In the genomic region with DNA sequence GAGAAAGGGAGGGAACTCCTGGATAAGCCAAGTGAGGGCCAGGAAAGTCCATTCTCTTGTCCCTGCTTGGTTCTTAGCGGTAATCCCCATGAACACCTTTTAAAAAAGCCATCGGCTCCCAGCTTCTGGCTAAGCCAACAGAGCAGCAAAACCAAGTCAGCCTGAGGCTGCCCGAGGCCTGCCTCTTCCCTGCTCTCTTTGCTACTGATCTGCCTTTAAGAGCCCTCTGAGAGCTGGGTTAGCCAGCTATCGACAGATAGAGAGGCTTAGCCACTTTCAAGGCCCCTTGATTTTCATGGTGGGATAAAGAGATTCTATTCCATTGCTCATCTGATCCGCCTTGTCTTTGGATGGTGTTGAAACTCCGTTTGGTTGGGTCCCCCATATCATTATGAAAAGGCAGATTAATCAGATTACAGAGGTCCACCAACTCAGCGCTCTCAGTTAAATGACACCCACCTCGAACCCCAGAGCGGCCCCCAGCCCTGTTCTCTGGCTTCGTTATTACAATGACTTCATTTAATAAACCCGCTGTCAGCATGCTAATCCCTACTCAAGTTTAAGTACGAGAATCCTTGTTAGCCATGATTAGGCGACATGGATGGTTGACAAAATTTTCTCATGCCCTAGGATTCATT, we compare ENCODE assay signal across 22 mouse cellular contexts.
A peak's percentile ranks its signal among the peaks of the same experiment; 100 is the strongest.
DNase-seq lines count a peak whose midpoint lies in the region; ATAC-seq lines count a peak whose summit lies in the region.
"Had no signal": no experiment of that assay in that cellular context is flagged by ENCODE, and none has a peak within 500 bp of the region (broad histone marks: within the 10 kb centered on the region; RNA-seq: fewer than 3 reads in every experiment).

No protein-coding gene starts in this region.

- H3K4me3 ChIP-seq in embryonic facial prominence, embryonic 12.5 days = no peak overlapping the region
- no peak overlapping the region for H3K4me3 ChIP-seq in embryonic facial prominence, embryonic 10.5 days
- H3K4me3 ChIP-seq in hindbrain, embryonic 14.5 days (replicated peaks; ENCODE audit: low read length) = no peak overlapping the region
- no peak overlapping the region for H3K4me3 ChIP-seq in hindbrain, embryonic 12.5 days
- no peak overlapping the region for H3K4me3 ChIP-seq in midbrain, embryonic 11.5 days (ENCODE audit: low read depth, low read length)
- H3K4me3 ChIP-seq: erythroblast, embryonic 14.5 days; gastrocnemius, adult 2 months; kidney, embryonic 15.5 days; limb, embryonic 15.5 days had no signal

- H3K4me2 ChIP-seq in embryonic facial prominence, embryonic 12.5 days (replicated peaks) = no peak overlapping the region
- H3K4me2 ChIP-seq in hindbrain, embryonic 14.5 days (replicated peaks) = no peak overlapping the region
- H3K4me2 ChIP-seq in hindbrain, embryonic 12.5 days (replicated peaks) = no peak overlapping the region
- no peak overlapping the region for H3K4me2 ChIP-seq in midbrain, embryonic 11.5 days
- H3K4me2 ChIP-seq: kidney, embryonic 15.5 days; limb, embryonic 15.5 days; lung, embryonic 14.5 days had no signal

- no peak for ATAC-seq in embryonic facial prominence, embryonic 12.5 days (ENCODE audit: insufficient number of reproducible peaks, insufficient read depth, low FRiP score, low TSS enrichment)
- no peak for ATAC-seq in hindbrain, embryonic 14.5 days (ENCODE audit: low FRiP score)
- ATAC-seq in hindbrain, embryonic 12.5 days (ENCODE audit: low FRiP score) = no peak
- peak; percentile 61 for ATAC-seq in midbrain, embryonic 11.5 days (ENCODE audit: low FRiP score)
- ATAC-seq: activated CD4-positive, CD25-positive, alpha-beta regulatory T cell, adult 4 months; intestine, postnatal 0 days had no signal

- H3K9ac ChIP-seq in embryonic facial prominence, embryonic 12.5 days = no peak overlapping the region
- H3K9ac ChIP-seq in hindbrain, embryonic 14.5 days = no peak overlapping the region
- no peak overlapping the region for H3K9ac ChIP-seq in hindbrain, embryonic 12.5 days
- no peak overlapping the region for H3K9ac ChIP-seq in midbrain, embryonic 11.5 days (ENCODE audit: low read length)
- H3K9ac ChIP-seq: kidney, embryonic 15.5 days; limb, embryonic 15.5 days; liver, embryonic 14.5 days; lung, embryonic 14.5 days had no signal

- no peak for DNase-seq in embryonic facial prominence, embryonic 10.5 days (ENCODE audit: low spot score)
- DNase-seq in hindbrain, embryonic 14.5 days (ENCODE audit: low spot score) = no peak
- no peak for DNase-seq in midbrain, embryonic 11.5 days (ENCODE audit: low spot score, missing footprints)
- DNase-seq in retina, postnatal 7 days (ENCODE audit: low read depth, low spot score) = peak; percentile 11
- no peak for DNase-seq in left cerebral cortex, adult 9 months (ENCODE audit: low spot score in 2 of 2)
- DNase-seq: adrenal gland, adult 8-10 months; cerebellum, adult 2 months; gastrocnemius, adult 2 months; kidney, postnatal 36 days; left cerebral cortex, postnatal 4 days; right cerebral cortex, adult 18-20 months; thymus, adult 18-20 months; thymus, postnatal 36 days had no signal

- H3K27ac ChIP-seq in embryonic facial prominence, embryonic 12.5 days = 0 out of 2 replicates have a peak overlapping the region, but pooled peaks have one; percentile 43
- H3K27ac ChIP-seq in embryonic facial prominence, embryonic 10.5 days (replicated peaks) = no peak overlapping the region
- H3K27ac ChIP-seq in hindbrain, embryonic 14.5 days = 0 out of 2 replicates have a peak overlapping the region, but pooled peaks have one; percentile 43
- H3K27ac ChIP-seq in hindbrain, embryonic 12.5 days = no peak overlapping the region
- no peak overlapping the region for H3K27ac ChIP-seq in midbrain, embryonic 11.5 days (ENCODE audit: low read depth, low read length)
- H3K27ac ChIP-seq: gastrocnemius, adult 2 months; kidney, embryonic 15.5 days; limb, embryonic 15.5 days; liver, embryonic 14.5 days had no signal

- WGBS in embryonic facial prominence, embryonic 12.5 days = 73% methylated on average over 13 of the region's 13 CpGs
- 74% methylated on average over 13 of the region's 13 CpGs for WGBS in embryonic facial prominence, embryonic 10.5 days
- 74% methylated on average over 13 of the region's 13 CpGs for WGBS in hindbrain, embryonic 14.5 days
- 78% methylated on average over 13 of the region's 13 CpGs for WGBS in hindbrain, embryonic 12.5 days
- WGBS in midbrain, embryonic 11.5 days = 38% methylated on average over 13 of the region's 13 CpGs

- no peaks in the 10 kb centered on the region for H3K9me3 ChIP-seq in embryonic facial prominence, embryonic 12.5 days
- H3K9me3 ChIP-seq in embryonic facial prominence, embryonic 10.5 days = no peaks in the 10 kb centered on the region
- H3K9me3 ChIP-seq in hindbrain, embryonic 14.5 days (ENCODE audit: control insufficient read depth, low read length) = no peaks in the 10 kb centered on the region
- H3K9me3 ChIP-seq in hindbrain, embryonic 12.5 days (replicated peaks) = no peaks in the 10 kb centered on the region
- no peaks in the 10 kb centered on the region for H3K9me3 ChIP-seq in midbrain, embryonic 11.5 days (ENCODE audit: control insufficient read depth, low read length)
- H3K9me3 ChIP-seq: kidney, embryonic 15.5 days; limb, embryonic 15.5 days had no signal

- H3K4me1 ChIP-seq in embryonic facial prominence, embryonic 12.5 days = 0 out of 2 replicates have a peak, but pooled peaks cover 6% of the 10 kb centered on the region
- H3K4me1 ChIP-seq in embryonic facial prominence, embryonic 10.5 days = peaks cover 29% of the 10 kb centered on the region
- H3K4me1 ChIP-seq in hindbrain, embryonic 14.5 days (replicated peaks; ENCODE audit: control insufficient read depth, insufficient read depth, low read length) = no peaks in the 10 kb centered on the region
- peaks cover 4% of the 10 kb centered on the region; the same call in 1 of the 2 replicates for H3K4me1 ChIP-seq in hindbrain, embryonic 12.5 days
- H3K4me1 ChIP-seq in midbrain, embryonic 11.5 days (ENCODE audit: control insufficient read depth, insufficient read depth, low read length) = peaks cover 5% of the 10 kb centered on the region; the same call in 1 of the 2 replicates
- H3K4me1 ChIP-seq: kidney, embryonic 15.5 days had no signal

- H3K36me3 ChIP-seq in embryonic facial prominence, embryonic 12.5 days = no peaks in the 10 kb centered on the region
- H3K36me3 ChIP-seq in embryonic facial prominence, embryonic 10.5 days (replicated peaks) = no peaks in the 10 kb centered on the region
- no peaks in the 10 kb centered on the region for H3K36me3 ChIP-seq in hindbrain, embryonic 14.5 days (replicated peaks; ENCODE audit: control insufficient read depth, insufficient read depth)
- no peaks in the 10 kb centered on the region for H3K36me3 ChIP-seq in hindbrain, embryonic 12.5 days
- no peaks in the 10 kb centered on the region for H3K36me3 ChIP-seq in midbrain, embryonic 11.5 days (ENCODE audit: control insufficient read depth, insufficient read depth, low read length)
- H3K36me3 ChIP-seq: kidney, embryonic 15.5 days; limb, embryonic 15.5 days had no signal

- no peaks in the 10 kb centered on the region for H3K27me3 ChIP-seq in embryonic facial prominence, embryonic 12.5 days
- H3K27me3 ChIP-seq in embryonic facial prominence, embryonic 10.5 days (replicated peaks; ENCODE audit: low read depth, poor library complexity, severe bottlenecking) = no peaks in the 10 kb centered on the region
- H3K27me3 ChIP-seq in hindbrain, embryonic 14.5 days (ENCODE audit: control insufficient read depth, insufficient read depth, low read length) = no peaks in the 10 kb centered on the region
- no peaks in the 10 kb centered on the region for H3K27me3 ChIP-seq in hindbrain, embryonic 12.5 days
- no peaks in the 10 kb centered on the region for H3K27me3 ChIP-seq in midbrain, embryonic 11.5 days (ENCODE audit: control insufficient read depth, insufficient read depth, low read length)
- H3K27me3 ChIP-seq: kidney, embryonic 15.5 days; limb, embryonic 15.5 days had no signal

Comparison
In these comparisons a context has a peak if more than half of its experiments do, and no peak if none do; other contexts are left out.
1. H3K27ac ChIP-seq: peak in embryonic facial prominence, embryonic 12.5 days (single experiment) and hindbrain, embryonic 14.5 days (single experiment); none in embryonic facial prominence, embryonic 10.5 days (single experiment), hindbrain, embryonic 12.5 days (single experiment) and midbrain, embryonic 11.5 days (single experiment).